In the genomic region with DNA sequence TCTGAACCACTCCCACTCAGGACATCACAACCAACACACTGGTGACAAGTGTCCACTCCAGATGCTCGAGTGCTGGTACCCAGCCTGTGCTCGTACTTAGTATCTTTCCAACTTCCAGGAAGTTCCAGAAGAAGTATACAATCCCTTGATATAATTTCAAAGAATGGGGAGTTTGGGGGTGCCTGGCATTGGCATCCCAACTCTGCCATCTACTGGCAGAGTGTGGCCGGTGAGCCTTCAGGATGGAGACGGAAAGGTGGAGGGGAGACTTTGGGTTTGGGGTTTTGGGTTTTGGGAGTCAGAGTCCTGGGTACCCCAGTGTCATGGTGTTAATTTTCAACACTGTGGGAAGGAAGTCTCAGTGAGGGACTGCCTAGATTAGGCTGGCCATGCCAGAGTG, we compare ENCODE assay signal across 10 mouse cellular contexts. TPM values are rescaled to one million over a fixed set of nuclear protein-coding genes. Genes with fewer than 3 reads are reported as not detected.
DNase-seq lines count a peak whose midpoint lies in the region; ATAC-seq and TF ChIP-seq lines count a peak whose summit lies in the region.
"Had no signal": no experiment of that assay in that cellular context is flagged by ENCODE, and none has a peak within 500 bp of the region (broad histone marks: within the 10 kb centered on the region; RNA-seq: fewer than 3 reads in every experiment).

No protein-coding gene starts in this region.

- DNase-seq in gastrocnemius, adult 2 months: no peak
- no peak for DNase-seq in gastrocnemius, postnatal 25 days
- no peak for DNase-seq in liver, embryonic 14.5 days (ENCODE audit: low read depth in 3 of 3, low spot score in 3 of 3)
- no peak for DNase-seq in liver, embryonic 11.5 days (ENCODE audit: low spot score)
- no peak for DNase-seq in embryonic facial prominence, embryonic 10.5 days (ENCODE audit: low spot score)
- DNase-seq in frontal cortex, postnatal 25 days (ENCODE audit: low spot score in 2 of 2): no peak
- DNase-seq: cerebellum, adult 9-11 months had no signal

- H3K9ac ChIP-seq in liver, embryonic 14.5 days (replicated peaks): no peak overlapping the region
- H3K9ac ChIP-seq in liver, embryonic 11.5 days (ENCODE audit: low read depth, low read length): no peak overlapping the region
- no peak overlapping the region for H3K9ac ChIP-seq in ES-Bruce4 (ENCODE audit: low read depth, poor library complexity, severe bottlenecking)

- no peak for TF ChIP-seq POLR2A in ES-Bruce4 (IDR thresholded peaks at IDR 0.05; ENCODE audit: insufficient read depth, low read length)
- no peak for TF ChIP-seq POLR2A in olfactory bulb, adult 2 months (IDR thresholded peaks at IDR 0.05; ENCODE audit: insufficient read depth, low read depth, low read length)

- intact Hi-C loops in gastrocnemius, adult 2 months (cut with DNase I): no loop called here

- WGBS in liver, embryonic 14.5 days (ENCODE audit: insufficient replicate concordance): 30% methylated on average over 4 of the region's 4 CpGs
- 37% methylated on average over 4 of the region's 4 CpGs for WGBS in liver, embryonic 11.5 days
- WGBS in olfactory bulb, adult 2 months: 39% methylated on average over 4 of the region's 4 CpGs
- 60% methylated on average over 4 of the region's 4 CpGs for whole genome bisulfite sequencing in embryonic facial prominence, embryonic 10.5 days

- no peaks in the 10 kb centered on the region for H3K36me3 ChIP-seq in liver, embryonic 14.5 days (replicated peaks; ENCODE audit: control insufficient read depth, insufficient read depth, low read depth)
- H3K36me3 ChIP-seq in liver, embryonic 11.5 days (ENCODE audit: control insufficient read depth, insufficient read depth, low read length): no peaks in the 10 kb centered on the region
- H3K36me3 ChIP-seq in ES-Bruce4 (ENCODE audit: control insufficient read depth, insufficient read depth, low read length, poor library complexity, severe bottlenecking): no peaks in the 10 kb centered on the region
- no peaks in the 10 kb centered on the region for H3K36me3 ChIP-seq in embryonic facial prominence, embryonic 10.5 days (replicated peaks)

- no peak overlapping the region for H3K4me3 ChIP-seq in gastrocnemius, adult 2 months
- no peak overlapping the region for H3K4me3 ChIP-seq in liver, embryonic 14.5 days (ENCODE audit: insufficient read depth in 1 of 2, low read depth in 2 of 2, low read length in 2 of 2)
- H3K4me3 ChIP-seq in liver, embryonic 11.5 days (ENCODE audit: low read depth, low read length): no peak overlapping the region
- H3K4me3 ChIP-seq in ES-Bruce4 (ENCODE audit: low read depth, low read length): no peak overlapping the region
- H3K4me3 ChIP-seq in olfactory bulb, adult 2 months (ENCODE audit: insufficient read depth, low read depth, low read length): no peak overlapping the region
- H3K4me3 ChIP-seq in embryonic facial prominence, embryonic 10.5 days: no peak overlapping the region

- TF ChIP-seq EP300 in liver, embryonic 14.5 days (IDR thresholded peaks at IDR 0.05; ENCODE audit: low read depth): no peak
- no peak for TF ChIP-seq EP300 in ES-Bruce4 (IDR thresholded peaks at IDR 0.05; ENCODE audit: insufficient read depth, low read depth, low read length)

- H3K4me2 ChIP-seq in liver, embryonic 14.5 days (ENCODE audit: low read depth): no peak overlapping the region
- no peak overlapping the region for H3K4me2 ChIP-seq in liver, embryonic 11.5 days

- no peak overlapping the region for H3K27ac ChIP-seq in gastrocnemius, adult 2 months
- no peak overlapping the region for H3K27ac ChIP-seq in liver, embryonic 14.5 days
- H3K27ac ChIP-seq in liver, embryonic 11.5 days (ENCODE audit: low read depth, low read length): no peak overlapping the region
- H3K27ac ChIP-seq in ES-Bruce4 (ENCODE audit: insufficient read depth, low read length): no peak overlapping the region
- H3K27ac ChIP-seq in olfactory bulb, adult 2 months (ENCODE audit: insufficient read depth, low read depth, low read length): no peak overlapping the region
- no peak overlapping the region for H3K27ac ChIP-seq in embryonic facial prominence, embryonic 10.5 days (replicated peaks)

- no peaks in the 10 kb centered on the region for H3K27me3 ChIP-seq in liver, embryonic 14.5 days (ENCODE audit: control insufficient read depth, insufficient read depth, low read length)
- H3K27me3 ChIP-seq in liver, embryonic 11.5 days (replicated peaks; ENCODE audit: control insufficient read depth, insufficient read depth, low read length): peaks cover 4% of the 10 kb centered on the region; the same call in 1 of the 2 replicates
- H3K27me3 ChIP-seq in ES-Bruce4 (ENCODE audit: control insufficient read depth, insufficient read depth, low read length, poor library complexity, severe bottlenecking): no peaks in the 10 kb centered on the region
- peaks cover 8% of the 10 kb centered on the region for H3K27me3 ChIP-seq in embryonic facial prominence, embryonic 10.5 days (replicated peaks; ENCODE audit: low read depth, poor library complexity, severe bottlenecking)

- peak; percentile 45 for TF ChIP-seq CTCF in gastrocnemius, adult 2 months (IDR thresholded peaks at IDR 0.05)
- TF ChIP-seq CTCF in liver, embryonic 14.5 days (IDR thresholded peaks at IDR 0.05; ENCODE audit: low read depth): peak; percentile 58
- peak; percentile 54 for TF ChIP-seq CTCF in ES-Bruce4 (IDR thresholded peaks at IDR 0.05; ENCODE audit: low read depth, low read length)
- peak; percentile 46; the same call in 1 of the 2 replicates for TF ChIP-seq CTCF in olfactory bulb, adult 2 months (IDR thresholded peaks at IDR 0.05; ENCODE audit: insufficient read depth, low read depth, low read length)

- H3K4me1 ChIP-seq in liver, embryonic 14.5 days (replicated peaks; ENCODE audit: control insufficient read depth in 2 of 2, insufficient read depth in 2 of 2, low read length in 1 of 2): no peaks in the 10 kb centered on the region
- H3K4me1 ChIP-seq in liver, embryonic 11.5 days (replicated peaks; ENCODE audit: control insufficient read depth, insufficient read depth, low read length): peaks cover 3% of the 10 kb centered on the region; the same call in 1 of the 2 replicates
- H3K4me1 ChIP-seq in ES-Bruce4 (ENCODE audit: control insufficient read depth, insufficient read depth, low read length): no peaks in the 10 kb centered on the region
- peaks cover 6% of the 10 kb centered on the region for H3K4me1 ChIP-seq in olfactory bulb, adult 2 months (ENCODE audit: control insufficient read depth, insufficient read depth, low read length)
- H3K4me1 ChIP-seq in embryonic facial prominence, embryonic 10.5 days: peaks cover 17% of the 10 kb centered on the region

- ATAC-seq in liver, embryonic 14.5 days (ENCODE audit: insufficient read depth): no peak
- no peak for ATAC-seq in liver, embryonic 11.5 days (replicated peaks; ENCODE audit: low FRiP score)
- ATAC-seq: Patski had no signal

- no peaks in the 10 kb centered on the region for H3K9me3 ChIP-seq in liver, embryonic 14.5 days (ENCODE audit: control insufficient read depth, low read length)
- H3K9me3 ChIP-seq in liver, embryonic 11.5 days (ENCODE audit: control insufficient read depth, low read length): no peaks in the 10 kb centered on the region
- no peaks in the 10 kb centered on the region for H3K9me3 ChIP-seq in ES-Bruce4 (replicated peaks; ENCODE audit: control insufficient read depth, insufficient read depth, low read length, poor library complexity, severe bottlenecking)
- H3K9me3 ChIP-seq in embryonic facial prominence, embryonic 10.5 days: no peaks in the 10 kb centered on the region

RNA-seq across cellular contexts. Expression of a gene that starts 10.6 kb away (rescaled TPM):
- under 1 TPM; 0.22 to 0.71 TPM for total RNA-seq in gastrocnemius, adult 2 months (2021)
- 1 to 10 TPM; 1.1 to 1.8 TPM for total RNA-seq in gastrocnemius, postnatal 25 days (2021)
- 0.13 TPM in 2 replicates for polyA plus RNA-seq in liver, embryonic 14.5 days (2012; rRNA removed)
- 0.11 TPM in 2 replicates for polyA plus RNA-seq in liver, embryonic 14.5 days (2014; fragmentation: Nextera tagmentation; extraction: Ambion mirVana)
- polyA plus RNA-seq in liver, embryonic 11.5 days (2014; fragmentation: Nextera tagmentation; extraction: Ambion mirVana): 0.08 and 0.23 TPM in 2 replicates
- polyA plus RNA-seq in ES-Bruce4 (2011; ENCODE audit: insufficient read depth, insufficient read length, low read depth, missing spikeins): 0.85 TPM in 1 of 2 replicates, not detected in the other
- not detected in 2 replicates for polyA plus RNA-seq in olfactory bulb, adult 2 months (2012; ENCODE audit: insufficient read depth, insufficient read length, low replicate concordance, missing spikeins)
- polyA plus RNA-seq in embryonic facial prominence, embryonic 10.5 days (2016; fragmentation: Nextera tagmentation; extraction: Ambion mirVana): 0.32 and 0.39 TPM in 2 replicates
- polyA plus RNA-seq: Patski had no signal

RNA-seq across cellular contexts. Expression of a gene that starts 20.4 kb away (rescaled TPM):
- not detected for total RNA-seq in gastrocnemius, adult 2 months (2021)
- total RNA-seq in gastrocnemius, postnatal 25 days (2021): not detected
- not detected in 2 replicates for polyA plus RNA-seq in liver, embryonic 14.5 days (2012; rRNA removed)
- polyA plus RNA-seq in liver, embryonic 14.5 days (2014; fragmentation: Nextera tagmentation; extraction: Ambion mirVana): not detected in 2 replicates
- not detected in 2 replicates for polyA plus RNA-seq in liver, embryonic 11.5 days (2014; fragmentation: Nextera tagmentation; extraction: Ambion mirVana)
- polyA plus RNA-seq in ES-Bruce4 (2011; ENCODE audit: insufficient read depth, insufficient read length, low read depth, missing spikeins): not detected in 2 replicates
- not detected in 2 replicates for polyA plus RNA-seq in olfactory bulb, adult 2 months (2012; ENCODE audit: insufficient read depth, insufficient read length, low replicate concordance, missing spikeins)
- not detected in 2 replicates for polyA plus RNA-seq in embryonic facial prominence, embryonic 10.5 days (2016; fragmentation: Nextera tagmentation; extraction: Ambion mirVana)
- polyA plus RNA-seq: Patski had no signal

RNA-seq across cellular contexts. Expression of a gene that starts 23.9 kb away (rescaled TPM):
- total RNA-seq in gastrocnemius, adult 2 months (2021): under 1 TPM in 1 of 2 experiments, not detected in 1; 0.31 TPM
- under 1 TPM; 0.13 to 0.23 TPM for total RNA-seq in gastrocnemius, postnatal 25 days (2021)
- polyA plus RNA-seq in liver, embryonic 14.5 days (2012; rRNA removed): 0.29 and 0.36 TPM in 2 replicates
- 0.24 and 0.62 TPM in 2 replicates for polyA plus RNA-seq in liver, embryonic 14.5 days (2014; fragmentation: Nextera tagmentation; extraction: Ambion mirVana)
- polyA plus RNA-seq in liver, embryonic 11.5 days (2014; fragmentation: Nextera tagmentation; extraction: Ambion mirVana): 0.07 TPM in 1 of 2 replicates, not detected in the other
- not detected in 2 replicates for polyA plus RNA-seq in ES-Bruce4 (2011; ENCODE audit: insufficient read depth, insufficient read length, low read depth, missing spikeins)
- polyA plus RNA-seq in olfactory bulb, adult 2 months (2012; ENCODE audit: insufficient read depth, insufficient read length, low replicate concordance, missing spikeins): not detected in 2 replicates
- polyA plus RNA-seq in embryonic facial prominence, embryonic 10.5 days (2016; fragmentation: Nextera tagmentation; extraction: Ambion mirVana): 0.08 and 0.27 TPM in 2 replicates
- polyA plus RNA-seq: Patski had no signal

RNA-seq across cellular contexts. Expression of a gene that starts 39.8 kb away (rescaled TPM):
- not detected for total RNA-seq in gastrocnemius, adult 2 months (2021)
- total RNA-seq in gastrocnemius, postnatal 25 days (2021): not detected
- 17.2 and 22.5 TPM in 2 replicates for polyA plus RNA-seq in liver, embryonic 14.5 days (2012; rRNA removed)
- 12.0 and 29.7 TPM in 2 replicates for polyA plus RNA-seq in liver, embryonic 14.5 days (2014; fragmentation: Nextera tagmentation; extraction: Ambion mirVana)
- not detected in 2 replicates for polyA plus RNA-seq in liver, embryonic 11.5 days (2014; fragmentation: Nextera tagmentation; extraction: Ambion mirVana)
- not detected in 2 replicates for polyA plus RNA-seq in ES-Bruce4 (2011; ENCODE audit: insufficient read depth, insufficient read length, low read depth, missing spikeins)
- polyA plus RNA-seq in olfactory bulb, adult 2 months (2012; ENCODE audit: insufficient read depth, insufficient read length, low replicate concordance, missing spikeins): not detected in 2 replicates
- polyA plus RNA-seq in embryonic facial prominence, embryonic 10.5 days (2016; fragmentation: Nextera tagmentation; extraction: Ambion mirVana): not detected in 2 replicates
- polyA plus RNA-seq: Patski had no signal

RNA-seq across cellular contexts. Expression of a gene that starts 42.7 kb away (rescaled TPM):
- not detected for total RNA-seq in gastrocnemius, adult 2 months (2021)
- not detected for total RNA-seq in gastrocnemius, postnatal 25 days (2021)
- polyA plus RNA-seq in liver, embryonic 14.5 days (2012; rRNA removed): 0.01 TPM in 1 of 2 replicates, not detected in the other
- polyA plus RNA-seq in liver, embryonic 14.5 days (2014; fragmentation: Nextera tagmentation; extraction: Ambion mirVana): not detected in 2 replicates
- not detected in 2 replicates for polyA plus RNA-seq in liver, embryonic 11.5 days (2014; fragmentation: Nextera tagmentation; extraction: Ambion mirVana)
- polyA plus RNA-seq in ES-Bruce4 (2011; ENCODE audit: insufficient read depth, insufficient read length, low read depth, missing spikeins): not detected in 2 replicates
- not detected in 2 replicates for polyA plus RNA-seq in olfactory bulb, adult 2 months (2012; ENCODE audit: insufficient read depth, insufficient read length, low replicate concordance, missing spikeins)
- polyA plus RNA-seq in embryonic facial prominence, embryonic 10.5 days (2016; fragmentation: Nextera tagmentation; extraction: Ambion mirVana): 0.05 TPM in 1 of 2 replicates, not detected in the other
- polyA plus RNA-seq: Patski had no signal
